Mouse (Mus musculus) heart, postnatal 0 days (tissue): ENCODE measurements around the gene Rbm47.

ENCODE experiments used
- CTCF ChIP-seq: IDR thresholded peaks from 2 replicates; pipeline ENCODE4 v1.5.1; 2016; ENCODE audit warnings: antibody characterized with exemption, control low read depth, low read depth
- EP300 ChIP-seq: IDR thresholded peaks from 2 replicates; pipeline ENCODE4 v1.6.1; 2016; ENCODE audit warnings: antibody characterized with exemption, low read depth

- TF ChIP-seq CTCF (peak; percentile 44), EP300 (no peak)
Observed at GRCm38 (mm10) chr5:66101577-66101976, 71.3 kb downstream of the Rbm47 start.
